Mouse (Mus musculus) thymus, postnatal 4 days (tissue): Measurements from ENCODE around the gene Esrra.
A peak's percentile ranks its signal among the peaks of the same experiment; 100 is the strongest.

Source experiments
- DNase-seq: peaks from one replicate; pipeline ENCODE4 v3.0.0; 2021

The Esrra gene

GRCm38 (mm10) chr19:6940396-6941351, 19.1 kb upstream of the Esrra start:
- no peak for DNase-seq

- DNase-seq: no peak
These were observed 17.7 kb upstream of the Esrra start for GRCm38 (mm10) chr19:6939106-6940002.

- no peak for DNase-seq
These were observed 16.2 kb upstream of the Esrra start for GRCm38 (mm10) chr19:6937541-6938465.

GRCm38 (mm10) chr19:6936299-6936698, 14.7 kb upstream of the Esrra start:
- peak; percentile 82 for DNase-seq

- no peak for DNase-seq
These were observed 12.8 kb upstream of the Esrra start, which contains the start of gene Kcnk4 for GRCm38 (mm10) chr19:6934195-6934977. TSS of gene Kcnk4 (minus strand) at chr19:6934515.

- DNase-seq: peak; percentile 40
These were observed 12.0 kb upstream of the Esrra start for GRCm38 (mm10) chr19:6933436-6934194.

- no peak for DNase-seq
These were observed 11.5 kb upstream of the Esrra start for GRCm38 (mm10) chr19:6933102-6933435.

GRCm38 (mm10) chr19:6932018-6932417, 10.4 kb upstream of the Esrra start:
- no peak for DNase-seq

- no peak for DNase-seq
These were observed 9.4 kb upstream of the Esrra start for GRCm38 (mm10) chr19:6931002-6931401.

GRCm38 (mm10) chr19:6928080-6928479, 6.5 kb upstream of the Esrra start:
- DNase-seq: no peak

GRCm38 (mm10) chr19:6926559-6927255, 5.1 kb upstream of the Esrra start:
- DNase-seq: peak; percentile 52

GRCm38 (mm10) chr19:6925611-6926329, 4.2 kb upstream of the Esrra start:
- peak; percentile 37 for DNase-seq

- DNase-seq: no peak
These were observed 3.6 kb upstream of the Esrra start, which contains the start of gene Catsperz for GRCm38 (mm10) chr19:6925307-6925573. TSS of gene Catsperz (minus strand) at chr19:6925380.

GRCm38 (mm10) chr19:6924461-6925306, 3.1 kb upstream of the Esrra start:
- peak; percentile 95 for DNase-seq

- DNase-seq: no peak
These were observed 1.5 kb upstream of the Esrra start for GRCm38 (mm10) chr19:6922901-6923735.

GRCm38 (mm10) chr19:6920741-6921636, 624 bp downstream of the Esrra start:
- DNase-seq: peak; percentile 79
